Mouse (Mus musculus) liver, postnatal 0 days (tissue): ENCODE results near the gene Atp5h. TPM values are rescaled to one million over a fixed set of nuclear protein-coding genes. Genes with fewer than 3 reads are reported as not detected.
A peak's percentile ranks its signal among the peaks of the same experiment; 100 is the strongest.
"Not testable (repeated sequence)": the region's sequence is repeated elsewhere in the genome, so short reads cannot be mapped to it uniquely, and the experiment has no call there.

ENCODE experiments used
- ATAC-seq: fragments of 200-750 bp; cut with Nextera tagmentation; 2 replicates; pipeline ENCODE4 v1.8.0; 2017; ENCODE audit warnings: mild to moderate bottlenecking, moderate library complexity
- DNase-seq: peaks from one replicate; pipeline ENCODE4 v3.0.0-alpha.2; 2016
- H3K27ac ChIP-seq: fragments of 300-500 bp; sonication (generic); 2 replicates; pipeline ENCODE4 v1.5.1; 2014; ENCODE audit warnings: antibody characterized with exemption, moderate library complexity, mild to moderate bottlenecking, low read depth
- H3K27me3 ChIP-seq: fragments of 300-500 bp; sonication (generic); 2 replicates; pipeline ENCODE4 v1.6.1; 2014; ENCODE audit warnings: low read length, control low read depth, mixed read lengths; ENCODE audit not compliant: insufficient read depth
- H3K36me3 ChIP-seq: fragments of 300-500 bp; sonication (generic); replicated peaks from 2 replicates; pipeline ENCODE4 v1.6.1; 2014; ENCODE audit warnings: mild to moderate bottlenecking, control low read depth, low read length, moderate library complexity, mixed read lengths; ENCODE audit not compliant: insufficient read depth
- H3K4me1 ChIP-seq: fragments of 300-500 bp; sonication (generic); 2 replicates; pipeline ENCODE4 v1.6.1; 2014; ENCODE audit warnings: antibody characterized with exemption, mild to moderate bottlenecking, control low read depth; ENCODE audit not compliant: insufficient read depth
- H3K4me2 ChIP-seq: fragments of 300-500 bp; sonication (generic); 2 replicates; pipeline ENCODE4 v1.6.1; 2014; ENCODE audit warnings: low read depth, mild to moderate bottlenecking, low read length, moderate library complexity, mixed read lengths
- H3K4me3 ChIP-seq: fragments of 300-500 bp; sonication (generic); 2 replicates; pipeline ENCODE4 v1.5.1; 2014; ENCODE audit warnings: low read depth, low read length
- H3K9ac ChIP-seq: fragments of 300-500 bp; sonication (generic); replicated peaks from 2 replicates; pipeline ENCODE4 v1.6.1; 2014; ENCODE audit warnings: mild to moderate bottlenecking, moderate library complexity
- H3K9me3 ChIP-seq: fragments of 300-500 bp; sonication (generic); 2 replicates; pipeline ENCODE4 v1.6.1; 2016; ENCODE audit warnings: mild to moderate bottlenecking, control low read depth, low read length, mixed read lengths
- CTCF ChIP-seq: sonication (generic); IDR thresholded peaks from 2 replicates; pipeline ENCODE4 v1.5.1; 2016; ENCODE audit warnings: antibody characterized with exemption, low read depth
- EP300 ChIP-seq: IDR thresholded peaks from 2 replicates; pipeline ENCODE4 v1.6.1; 2016; ENCODE audit warnings: antibody characterized with exemption, low read depth, mild to moderate bottlenecking
- WGBS: fragments of 180-500 bp; shearing (Covaris S2); extraction: QIAGEN DNeasy Blood & Tissue Kit; methylation state at CpG from one replicate; pipeline ENCODE4 v1.1.7; 2014; ENCODE audit not compliant: insufficient replicate concordance; 5-methylcytosine and 5-hydroxymethylcytosine counted together
- polyA plus RNA-seq: library from polyadenylated mRNA; unstranded; fragments of >200 nt; fragmentation: Nextera tagmentation; extraction: Ambion mirVana; gene quantifications from 2 replicates; pipeline ENCODE4 v1.2.1, GENCODE M21; 2015

Gene Atp5h
- polyA plus RNA-seq, 1 experiment from 2014 or later: 857 TPM

DNA sequence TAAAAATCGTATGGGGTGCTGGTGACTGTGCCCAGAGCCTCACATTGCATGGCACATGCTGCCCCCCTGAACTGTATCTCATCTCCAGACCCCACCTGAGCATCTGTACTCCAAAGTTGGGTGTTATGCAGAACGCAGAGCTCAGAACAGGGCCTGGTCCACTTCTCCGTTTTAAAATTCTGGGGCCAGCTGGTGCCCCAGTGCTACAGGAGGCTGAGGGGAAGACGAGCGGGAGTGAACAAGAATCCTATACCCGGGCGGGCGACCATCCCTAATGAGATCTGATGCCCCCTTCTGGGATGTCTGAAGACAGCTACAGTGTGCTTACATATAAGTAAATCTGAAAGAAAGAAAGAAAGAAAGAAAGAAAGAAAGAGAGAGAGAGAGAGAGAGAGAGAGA is 41.2 kb upstream of the Atp5h start:
- Histone ChIP-seq H3K4me2 (no peak overlapping the region), H3K36me3 (no peaks in the 10 kb centered on the region), H3K4me3 (no peak overlapping the region), H3K27me3 (no peaks in the 10 kb centered on the region), H3K9me3 (no peaks in the 10 kb centered on the region), H3K9ac (no peak overlapping the region), H3K4me1 (peaks cover 18% of the 10 kb centered on the region), H3K27ac (no peak overlapping the region)
- TF ChIP-seq EP300: no peak
- no peak for ATAC-seq
- 38% methylated on average over 8 of the region's 8 CpGs for WGBS
- DNase-seq: no peak

DNA sequence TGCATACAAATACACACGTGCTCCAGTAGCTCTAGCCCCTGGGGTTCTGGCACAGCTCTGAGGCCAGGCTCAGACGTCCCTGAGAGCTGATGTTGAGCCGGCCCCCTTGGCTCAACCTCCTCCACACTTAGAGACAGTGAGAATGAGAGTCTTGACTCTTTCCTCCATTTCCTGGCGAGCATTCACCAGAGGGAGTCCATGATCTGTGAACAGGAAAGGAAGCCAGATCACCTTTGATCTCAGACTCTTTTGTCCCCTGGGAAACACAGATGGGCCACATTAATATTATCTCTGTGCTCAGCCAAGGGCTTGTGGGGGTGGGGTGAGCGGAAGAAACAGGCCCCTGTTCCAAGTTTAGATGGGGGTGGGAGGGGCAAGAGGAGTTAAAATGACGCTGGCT is 37.6 kb upstream of the Atp5h start:
- H3K9me3 ChIP-seq: 0 out of 2 replicates have a peak, but pooled peaks cover 2% of the 10 kb centered on the region
- H3K36me3 ChIP-seq: no peaks in the 10 kb centered on the region
- no peak overlapping the region for H3K27ac ChIP-seq
- no peak overlapping the region for H3K4me2 ChIP-seq
- no peak for TF ChIP-seq CTCF
- no peak for TF ChIP-seq EP300
- H3K4me1 ChIP-seq: peaks cover 13% of the 10 kb centered on the region
- no peak overlapping the region for H3K4me3 ChIP-seq
- ATAC-seq: no peak
- H3K9ac ChIP-seq: no peak overlapping the region
- 37% methylated on average over 6 of the region's 6 CpGs for WGBS
- DNase-seq: no peak
- H3K27me3 ChIP-seq: no peaks in the 10 kb centered on the region

DNA sequence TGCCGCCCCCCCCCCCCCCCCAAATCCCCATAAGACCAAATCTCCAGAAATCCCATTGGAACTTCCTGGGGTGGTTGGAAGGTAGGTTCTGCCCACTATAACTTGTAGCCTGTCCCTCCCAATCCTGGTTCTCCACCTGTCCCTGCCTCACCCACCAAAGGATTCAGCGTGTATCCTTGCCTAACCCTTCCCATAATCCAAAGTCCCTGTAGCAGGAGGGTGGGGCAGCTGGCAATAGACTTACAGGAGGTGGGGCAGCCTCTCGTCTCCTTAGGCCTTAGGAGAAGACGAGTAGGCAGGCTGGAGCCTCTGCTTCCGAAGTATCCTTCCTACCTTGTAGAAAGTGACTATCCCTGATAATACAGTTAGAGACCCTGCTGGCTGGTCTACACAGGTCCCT is 36.4 kb upstream of the Atp5h start:
- 0 out of 2 replicates have a peak, but pooled peaks cover 2% of the 10 kb centered on the region for H3K9me3 ChIP-seq
- WGBS: 82% methylated on average over 5 of the region's 5 CpGs
- H3K9ac ChIP-seq: no peak overlapping the region
- H3K27me3 ChIP-seq: no peaks in the 10 kb centered on the region
- TF ChIP-seq CTCF (no peak), EP300 (no peak)
- peaks cover 9% of the 10 kb centered on the region for H3K4me1 ChIP-seq
- ATAC-seq (no peak), DNase-seq (no peak)
- H3K4me3 ChIP-seq: no peak overlapping the region
- no peaks in the 10 kb centered on the region for H3K36me3 ChIP-seq
- H3K27ac ChIP-seq: no peak overlapping the region
- no peak overlapping the region for H3K4me2 ChIP-seq

DNA sequence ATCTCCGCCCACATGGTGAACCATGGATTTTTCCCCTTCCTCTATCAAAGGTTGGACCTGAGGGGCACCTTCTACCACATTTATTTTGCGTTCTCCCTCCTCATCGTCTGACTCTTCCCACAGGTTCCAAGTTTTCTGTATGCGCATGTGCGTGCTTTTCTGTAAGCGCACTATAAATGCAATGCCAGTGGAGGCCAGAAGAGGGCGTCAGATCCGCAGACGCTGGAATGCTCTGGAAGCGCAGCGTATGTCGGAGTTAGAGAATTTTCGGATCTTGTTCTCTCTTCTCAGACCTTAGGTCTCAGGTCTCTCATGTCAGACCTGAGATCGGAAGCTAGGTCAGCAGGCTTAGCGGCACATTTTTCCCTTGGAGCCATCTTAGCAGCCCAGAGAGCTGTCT is 35.9 kb upstream of the Atp5h start:
- 0 out of 2 replicates have a peak, but pooled peaks cover 2% of the 10 kb centered on the region for H3K9me3 ChIP-seq
- peaks cover 11% of the 10 kb centered on the region for H3K4me1 ChIP-seq
- 85% methylated on average over 15 of the region's 15 CpGs for WGBS
- no peak overlapping the region for H3K4me2 ChIP-seq
- H3K27me3 ChIP-seq: no peaks in the 10 kb centered on the region
- H3K36me3 ChIP-seq: no peaks in the 10 kb centered on the region
- no peak for DNase-seq
- ATAC-seq: no peak
- TF ChIP-seq CTCF (peak; percentile 39), EP300 (no peak)
- no peak overlapping the region for H3K9ac ChIP-seq
- H3K27ac ChIP-seq: no peak overlapping the region
- no peak overlapping the region for H3K4me3 ChIP-seq

DNA sequence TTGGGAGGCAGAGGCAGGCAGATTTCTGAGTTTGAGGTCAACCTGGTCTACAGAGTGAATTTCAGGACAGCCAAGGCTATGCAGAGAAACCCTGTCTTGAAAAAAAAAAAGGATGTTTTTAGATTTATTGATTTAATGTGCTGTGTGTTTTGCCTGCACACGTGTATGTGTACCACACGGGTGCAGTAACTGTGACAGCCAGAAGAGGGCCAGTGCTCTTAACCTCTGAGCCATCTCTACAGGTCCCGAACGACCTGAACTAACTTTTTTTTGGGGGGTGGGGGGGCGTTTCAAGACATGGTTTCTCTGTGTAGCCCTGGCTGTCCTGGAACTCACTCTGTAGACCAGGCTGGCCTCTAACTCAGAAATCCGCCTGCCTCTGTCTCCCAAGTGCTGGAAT is 35.1 kb upstream of the Atp5h start:
- not testable (repeated sequence) for H3K27me3 ChIP-seq, H3K9ac ChIP-seq, H3K4me2 ChIP-seq, DNase-seq, H3K4me3 ChIP-seq, ATAC-seq, H3K9me3 ChIP-seq, H3K27ac ChIP-seq, H3K36me3 ChIP-seq
- H3K4me1 ChIP-seq: peaks cover 16% of the 10 kb centered on the region
- WGBS: 82% methylated on average over 6 of the region's 6 CpGs

DNA sequence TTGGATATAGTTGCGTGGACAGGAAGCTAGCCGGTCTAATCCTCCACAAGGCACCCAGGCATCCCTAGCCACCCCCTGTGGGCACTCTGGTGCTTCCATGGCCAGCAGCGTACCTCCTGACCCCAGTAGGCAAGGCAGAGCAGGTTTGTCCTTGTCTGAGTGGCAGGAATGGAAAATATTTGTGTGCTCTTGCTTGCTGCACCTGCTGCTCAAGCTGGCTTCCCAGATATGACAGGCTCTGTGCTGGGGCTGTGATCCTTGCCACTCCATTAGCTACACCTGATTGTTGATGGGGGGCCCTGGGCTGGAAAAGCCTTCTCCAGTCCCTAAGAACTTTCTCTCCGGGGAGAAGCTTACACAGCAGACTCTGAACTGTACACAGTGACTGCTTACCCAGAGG is 33.5 kb upstream of the Atp5h start:
- TF ChIP-seq EP300: no peak
- no peak for TF ChIP-seq CTCF
- Histone ChIP-seq H3K4me1 (peaks cover 25% of the 10 kb centered on the region), H3K27me3 (no peaks in the 10 kb centered on the region), H3K4me3 (no peak overlapping the region), H3K36me3 (no peaks in the 10 kb centered on the region), H3K27ac (no peak overlapping the region), H3K4me2 (no peak overlapping the region), H3K9ac (no peak overlapping the region), H3K9me3 (0 out of 2 replicates have a peak, but pooled peaks cover 2% of the 10 kb centered on the region)
- DNase-seq: no peak
- WGBS: 63% methylated on average over 4 of the region's 4 CpGs
- no peak for ATAC-seq

DNA sequence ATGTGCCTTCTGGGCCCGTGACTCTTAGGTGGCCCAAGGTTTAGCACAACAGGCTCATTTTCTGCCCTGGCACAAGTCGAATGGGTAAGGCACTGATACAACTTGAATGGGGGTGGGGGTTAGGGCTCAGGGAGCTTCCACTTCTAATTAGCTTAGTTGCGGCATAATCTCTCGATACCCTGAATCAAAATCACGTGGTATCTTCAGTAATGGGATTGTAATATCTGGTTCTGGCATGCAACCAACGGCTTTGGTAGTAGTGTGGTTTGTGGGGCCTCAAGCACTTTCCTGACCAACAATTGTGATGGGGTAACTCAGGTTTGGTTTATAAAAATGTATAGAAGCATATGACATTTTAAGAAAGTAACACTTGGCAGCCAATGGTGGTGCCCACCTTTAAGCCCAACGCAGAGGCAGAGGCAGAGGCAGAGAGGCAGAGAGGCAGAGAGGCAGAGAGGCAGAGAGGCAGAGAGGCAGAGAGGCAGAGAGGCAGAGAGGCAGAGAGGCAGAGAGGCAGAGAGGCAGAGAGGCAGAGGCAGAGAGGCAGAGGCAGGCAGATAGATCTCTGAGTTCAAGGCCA is 32.6 kb upstream of the Atp5h start:
- Histone ChIP-seq H3K9me3 (0 out of 2 replicates have a peak, but pooled peaks cover 2% of the 10 kb centered on the region), H3K4me1 (peaks cover 16% of the 10 kb centered on the region), H3K9ac (no peak overlapping the region), H3K27me3 (no peaks in the 10 kb centered on the region), H3K36me3 (no peaks in the 10 kb centered on the region), H3K27ac (no peak overlapping the region), H3K4me2 (no peak overlapping the region), H3K4me3 (no peak overlapping the region)
- WGBS: 68% methylated on average over 7 of the region's 7 CpGs
- ATAC-seq (no peak), DNase-seq (no peak)
- TF ChIP-seq EP300: no peak
- no peak for TF ChIP-seq CTCF
